Mouse (Mus musculus) neural tube, embryonic 10.5 days (tissue): Measurements from ENCODE around the gene Btg1-ps1.
"Not testable (repeated sequence)": the region's sequence is repeated elsewhere in the genome, so short reads cannot be mapped to it uniquely, and the experiment has no call there.

Experiments used
- DNase-seq: peaks from one replicate; pipeline ENCODE4 v3.0.0-alpha.2; 2017; ENCODE audit warnings: low spot score; ENCODE audit errors: extremely low spot score

Gene Btg1-ps1

DNA sequence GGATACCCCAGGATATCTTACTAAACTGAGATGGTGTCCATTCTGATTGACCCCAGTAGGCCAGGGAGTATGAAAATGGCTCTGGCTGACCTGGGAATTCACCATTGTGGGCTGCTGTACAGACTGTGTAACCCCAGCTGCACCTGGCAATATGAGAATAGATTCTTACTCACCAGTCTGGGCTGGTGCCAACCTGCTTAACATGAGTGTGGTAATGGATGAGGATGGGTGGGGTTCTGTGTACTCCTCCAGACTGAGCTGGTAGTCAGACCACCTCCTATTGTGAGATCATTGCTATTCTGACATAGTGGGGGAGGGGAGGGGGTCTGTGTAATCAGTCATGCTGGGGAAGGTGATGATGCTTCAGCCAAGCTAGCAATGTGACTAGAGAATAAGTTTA lies at the start of gene Btg1-ps1:
Btg1-ps1 (minus strand) TSS at position 219 of the 400 bp plus-strand sequence.
- not testable (repeated sequence) for DNase-seq

- no peak for DNase-seq
These were observed 47.6 kb upstream of the Btg1-ps1 start, which contains the start of gene Rhox10 for GRCm38 (mm10) chrX:38066175-38066574. Rhox10 (plus strand) TSS chrX:38066475.

DNA sequence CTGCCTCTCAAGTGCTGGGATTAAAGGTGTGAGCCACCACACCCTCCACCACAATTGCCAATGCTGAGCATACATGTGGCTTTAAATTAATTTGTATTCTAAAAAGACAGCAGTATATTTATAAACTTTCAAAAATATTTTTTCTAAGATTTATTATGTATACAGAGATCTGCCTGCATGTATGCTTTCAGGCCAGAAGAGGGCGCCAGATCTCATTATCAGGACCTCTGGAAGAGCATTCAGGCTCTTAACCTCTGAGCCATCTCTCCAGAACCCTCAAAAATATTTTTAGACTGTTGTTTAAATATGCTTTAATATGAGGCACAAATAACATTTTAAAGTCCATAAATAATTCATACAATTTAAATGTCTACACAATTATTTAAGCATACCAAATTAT lies 42.9 kb upstream of the Btg1-ps1 start:
- no peak for DNase-seq

DNA sequence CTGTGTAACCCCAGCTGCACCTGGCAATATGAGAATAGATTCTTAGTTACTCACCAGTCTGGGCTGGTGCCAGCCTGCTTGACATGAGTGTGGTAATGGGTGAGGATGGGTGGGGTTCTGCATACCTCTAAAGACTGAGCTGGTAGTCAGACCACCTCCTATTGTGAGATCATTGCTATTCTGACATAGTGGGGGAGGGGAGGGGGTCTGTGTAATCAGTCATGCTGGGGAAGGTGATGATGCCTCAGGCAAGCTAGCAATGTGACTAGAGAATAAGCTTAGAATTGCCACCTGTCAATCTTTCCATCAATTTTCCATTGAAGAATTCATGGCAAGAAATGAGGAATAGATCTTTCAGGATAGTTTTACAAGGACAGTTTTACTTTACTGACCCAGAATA lies 24.4 kb upstream of the Btg1-ps1 start, which contains the start of gene Btg1-ps2:
Btg1-ps2 (minus strand) TSS at position 101 of the 400 bp plus-strand sequence.
- DNase-seq: not testable (repeated sequence)

- no peak for DNase-seq
These were observed 21.1 kb upstream of the Btg1-ps1 start for GRCm38 (mm10) chrX:38039666-38040065.

DNA sequence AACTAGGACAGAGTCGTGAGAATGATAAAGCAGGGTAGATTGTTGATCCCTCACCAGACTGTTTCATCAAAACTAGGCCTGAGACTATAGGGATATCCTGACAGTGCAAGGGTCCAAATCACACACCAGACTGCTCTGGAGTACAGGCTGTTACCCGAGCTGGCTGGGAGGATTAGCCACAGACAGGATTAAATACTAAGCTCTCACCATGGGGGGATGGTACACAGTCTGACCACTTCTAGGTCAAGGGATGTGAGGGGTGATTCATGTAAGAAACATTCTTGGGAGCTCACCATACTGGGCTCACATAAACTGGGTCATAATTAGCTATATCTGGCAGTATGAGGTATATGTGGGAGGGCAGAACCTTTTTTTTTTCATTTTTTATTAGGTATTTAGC lies 15.2 kb upstream of the Btg1-ps1 start:
- DNase-seq: no peak

- DNase-seq: no peak
These were observed 9.9 kb downstream of the Btg1-ps1 start for GRCm38 (mm10) chrX:38008756-38009155.
